Mouse (Mus musculus) liver, adult 2 months (tissue): ENCODE results near the gene Map3k12.

Experiments
- CTCF ChIP-seq: fragments of 200-500 bp; IDR thresholded peaks from 2 replicates; pipeline ENCODE4 v1.5.1; 2011; ENCODE audit warnings: low read depth, low read length, control low read depth
- POLR2A ChIP-seq: fragments of 200-500 bp; IDR thresholded peaks from 2 replicates; pipeline ENCODE4 v1.6.1; 2011; ENCODE audit warnings: low read length, control low read depth; ENCODE audit not compliant: insufficient read depth; ENCODE audit errors: extremely low read depth

DNA sequence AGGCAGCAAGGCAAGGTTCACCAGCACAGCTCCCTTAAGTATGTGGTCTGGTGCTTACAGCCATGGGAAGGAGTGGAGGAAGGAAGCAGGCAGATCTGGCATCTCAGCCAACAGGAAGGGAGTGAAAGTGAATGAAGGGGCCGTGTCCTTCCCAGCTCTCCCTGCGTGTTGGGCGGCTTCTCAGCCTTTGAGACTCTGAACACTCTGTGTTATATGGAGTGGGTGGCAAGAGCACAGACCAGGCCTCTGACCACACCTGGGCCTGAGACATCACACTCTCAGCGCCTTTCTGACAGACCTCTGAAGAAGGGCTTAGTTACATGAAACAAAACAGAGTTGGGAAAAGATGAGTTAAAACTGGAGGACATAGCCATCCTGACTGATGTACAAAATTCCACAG is 13.7 kb upstream of the Map3k12 start:
- no peak for TF ChIP-seq POLR2A
- TF ChIP-seq CTCF, result no peak
